Mouse (Mus musculus) thymus, postnatal 4 days (tissue): ENCODE measurements around the gene AB124611.
"Not testable (repeated sequence)": the region's sequence is repeated elsewhere in the genome, so short reads cannot be mapped to it uniquely, and the experiment has no call there.

Experiments
- DNase-seq: peaks from one replicate; pipeline ENCODE4 v3.0.0; 2021

AB124611 gene

DNA sequence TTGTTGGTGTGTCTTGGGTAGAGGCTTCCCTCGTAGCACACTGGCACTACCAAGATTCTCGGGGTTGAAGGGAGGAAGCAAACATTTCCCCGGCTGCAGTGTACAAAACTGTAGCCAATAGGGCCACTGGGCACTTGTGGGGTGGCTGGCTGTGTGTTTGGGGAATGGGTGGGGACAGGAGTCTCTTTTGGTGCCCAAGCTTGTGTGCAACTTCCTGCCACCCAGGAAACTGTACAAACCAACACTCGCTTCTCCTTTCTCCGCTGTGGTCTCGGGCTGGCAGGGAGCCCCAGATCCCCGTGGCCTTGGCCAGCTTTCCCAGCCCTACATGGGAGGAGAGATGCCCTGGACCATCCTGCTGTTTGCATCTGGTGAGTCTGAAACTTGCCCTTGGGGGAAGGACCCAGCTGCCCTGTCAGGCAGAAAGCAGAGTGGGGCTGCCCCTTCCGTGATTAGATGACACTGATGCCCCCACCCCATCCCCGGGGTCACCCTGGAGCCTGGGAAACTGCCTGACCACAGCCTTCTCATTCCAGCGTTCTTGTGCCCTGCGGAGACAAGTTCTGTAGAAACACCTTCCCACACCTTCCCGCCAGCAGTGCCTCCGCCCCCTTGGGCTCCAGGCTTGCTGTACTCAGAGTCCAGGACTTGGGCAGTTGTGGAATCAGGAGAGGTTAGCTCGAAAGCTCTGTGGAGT lies at the start of gene AB124611:
AB124611 (plus strand) TSS at position 240 of the 697 bp plus-strand sequence.
- DNase-seq: peak; percentile 65

GRCm38 (mm10) chr9:21477707-21478106 lies 48.3 kb upstream of the AB124611 start:
- DNase-seq: no peak

- DNase-seq: no peak
Observed at GRCm38 (mm10) chr9:21484065-21484464, 41.9 kb upstream of the AB124611 start.

- peak; percentile 24 for DNase-seq
Observed at GRCm38 (mm10) chr9:21488246-21488645, 37.7 kb upstream of the AB124611 start.

- DNase-seq: no peak
Observed at GRCm38 (mm10) chr9:21490696-21491095, 35.3 kb upstream of the AB124611 start.

- DNase-seq: no peak
Observed at GRCm38 (mm10) chr9:21493907-21494306, 32.1 kb upstream of the AB124611 start.

- no peak for DNase-seq
Observed at GRCm38 (mm10) chr9:21494726-21495125, 31.2 kb upstream of the AB124611 start.

- DNase-seq: no peak
Observed at GRCm38 (mm10) chr9:21496308-21497049, 29.5 kb upstream of the AB124611 start.

DNA sequence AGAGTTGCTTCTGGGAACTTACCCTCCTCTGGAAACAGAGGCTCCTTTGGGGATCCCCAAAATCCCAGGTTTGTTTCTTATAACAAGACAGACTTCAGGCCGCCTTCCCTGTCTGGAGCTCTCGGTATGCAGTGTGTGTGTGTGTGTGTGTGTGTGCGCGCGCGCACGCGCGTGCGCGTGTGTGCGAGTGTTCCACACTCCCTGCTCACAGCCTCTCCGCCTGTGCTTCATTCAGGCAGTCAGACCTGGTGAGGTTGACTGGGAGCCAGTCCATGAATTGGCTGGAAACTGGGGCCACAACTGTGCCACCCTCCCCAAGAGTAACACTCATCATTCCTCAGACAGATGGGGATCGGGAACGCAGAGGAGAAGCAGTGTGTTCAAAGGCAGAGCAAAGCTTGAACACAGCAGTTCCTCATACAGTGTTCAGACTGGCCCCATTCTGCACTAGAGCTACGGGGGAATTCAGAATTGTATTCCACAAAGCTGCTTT lies 28.9 kb upstream of the AB124611 start:
- DNase-seq: no peak

DNA sequence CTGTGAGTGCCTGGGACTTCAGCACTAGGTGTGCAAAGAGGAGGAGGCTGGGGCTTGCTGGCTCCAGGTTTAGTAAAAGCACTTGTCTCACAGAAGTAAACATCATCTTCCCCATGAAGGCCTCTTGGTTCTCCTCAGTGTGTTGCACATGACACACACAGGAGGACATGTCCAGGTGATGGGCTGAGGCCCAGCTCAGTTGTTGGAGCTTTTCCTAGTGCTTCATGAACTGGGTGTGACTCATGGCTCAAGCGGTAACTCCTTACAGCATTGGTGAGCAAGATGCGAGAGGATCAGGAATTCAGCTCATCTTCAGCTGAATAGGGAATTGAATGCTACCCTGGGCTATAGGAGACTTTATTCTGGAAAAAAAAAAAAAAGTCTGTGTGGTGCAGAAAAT lies 28.3 kb upstream of the AB124611 start:
- DNase-seq: no peak

- DNase-seq: no peak
Observed at GRCm38 (mm10) chr9:21498284-21498902, 27.6 kb upstream of the AB124611 start.

GRCm38 (mm10) chr9:21503352-21503751 lies 22.6 kb upstream of the AB124611 start:
- DNase-seq: no peak

DNA sequence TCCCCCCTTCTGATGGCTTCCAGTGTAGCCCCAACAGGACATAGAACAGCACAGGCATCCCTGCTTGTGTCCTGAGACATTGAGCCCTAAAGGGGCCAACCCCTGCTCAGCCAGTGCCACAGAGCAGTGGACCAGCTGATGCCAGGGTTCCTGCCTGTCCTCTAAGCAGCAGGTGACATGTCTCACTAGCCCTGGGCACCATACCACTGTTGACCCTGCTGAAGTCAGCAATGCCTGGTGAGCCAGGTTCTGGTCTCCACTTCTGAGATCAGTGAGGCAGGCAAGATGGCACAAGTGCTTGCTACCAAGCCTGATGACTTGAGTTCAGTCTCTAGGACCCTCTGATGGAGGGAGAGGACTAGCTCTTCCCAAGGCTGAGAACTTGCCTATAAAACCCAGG lies 20.2 kb upstream of the AB124611 start:
- no peak for DNase-seq

GRCm38 (mm10) chr9:21507753-21508430 lies 18.1 kb upstream of the AB124611 start:
- DNase-seq: peak; percentile 18

GRCm38 (mm10) chr9:21508871-21509404 lies 17.0 kb upstream of the AB124611 start:
- DNase-seq: no peak

GRCm38 (mm10) chr9:21509772-21510688 lies 15.9 kb upstream of the AB124611 start, which contains the start of gene Tmed1:
Gene Tmed1, minus strand, starts transcription at chr9:21510252.
- peak; percentile 91 for DNase-seq

GRCm38 (mm10) chr9:21510689-21511015 lies 15.3 kb upstream of the AB124611 start:
- no peak for DNase-seq

DNA sequence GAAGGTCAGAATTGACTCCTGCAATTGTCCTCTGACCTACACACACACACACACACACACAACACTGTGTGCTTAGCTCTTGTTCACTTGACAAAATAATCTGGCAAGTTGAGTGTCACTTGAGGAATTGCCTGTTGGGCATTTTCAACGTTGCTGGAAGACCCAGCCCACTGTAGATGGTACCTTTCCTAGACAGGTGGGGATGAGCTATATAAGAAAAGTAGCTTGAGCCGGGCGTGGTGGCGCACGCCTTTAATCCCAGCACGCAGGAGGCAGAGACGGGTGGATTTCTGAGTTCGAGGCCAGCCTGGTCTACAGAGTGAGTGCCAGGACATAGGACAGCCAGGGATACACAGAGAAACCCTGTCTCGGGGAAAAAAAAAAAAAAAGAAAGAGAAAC lies 14.9 kb upstream of the AB124611 start:
- no peak for DNase-seq

DNA sequence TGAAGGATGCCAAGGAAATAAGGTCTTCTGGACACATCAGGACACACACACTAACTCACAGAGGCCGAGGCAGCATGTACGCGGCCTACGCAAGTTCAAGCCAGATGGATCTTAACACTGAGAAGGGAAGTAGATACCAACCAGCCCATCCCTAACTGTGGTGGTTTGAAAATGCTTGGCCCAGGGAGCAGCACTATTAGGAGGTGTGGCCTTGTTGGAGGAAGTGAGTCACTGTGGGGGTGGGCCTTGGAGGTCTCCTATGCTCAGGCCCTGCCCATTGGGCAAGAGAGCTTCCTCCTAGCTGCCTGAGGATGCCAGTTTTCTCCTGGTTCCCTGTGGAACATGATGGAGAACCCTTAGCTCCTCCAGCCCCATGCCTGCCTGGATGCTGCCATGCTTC lies 12.5 kb upstream of the AB124611 start:
- no peak for DNase-seq

DNA sequence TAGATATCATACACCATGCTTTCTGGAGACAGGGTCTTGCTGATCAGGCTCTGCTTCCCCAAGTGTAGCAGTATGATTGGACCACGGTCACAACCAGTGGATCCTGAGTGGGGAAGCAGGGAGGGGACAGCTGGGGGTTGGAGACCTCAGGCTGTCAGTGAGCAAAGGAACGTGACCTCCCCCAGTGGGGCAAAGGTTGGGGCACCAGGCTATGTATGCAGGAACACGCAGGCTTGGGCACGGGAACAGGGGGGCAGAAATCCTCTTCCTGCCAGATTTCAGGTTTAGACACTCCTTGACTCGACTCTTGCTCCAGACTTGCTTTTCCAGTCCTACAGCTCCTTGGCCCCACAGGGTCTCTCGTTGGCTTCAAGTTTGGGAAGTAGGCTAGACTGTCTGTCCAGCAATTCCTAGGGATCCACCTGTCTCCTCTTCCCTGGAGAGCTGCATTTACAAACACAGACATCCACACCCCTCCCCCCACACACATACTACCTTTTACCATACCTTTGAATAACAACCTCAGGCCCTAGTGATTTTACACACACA lies 8.0 kb upstream of the AB124611 start:
- no peak for DNase-seq

- DNase-seq: not testable (repeated sequence)
Observed at GRCm38 (mm10) chr9:21518690-21519089, 7.3 kb upstream of the AB124611 start.
